Mouse (Mus musculus): Measurements from ENCODE around the gene Ccdc125.

Ccdc125 gene

GRCm38 (mm10) chr13:100669291-100670022, at the start of gene Ccdc125:
Gene Ccdc125, plus strand, starts transcription at chr13:100669717.
- no peak for DNase-seq

- no peak for DNase-seq
Observed at GRCm38 (mm10) chr13:100622241-100622640, 47.3 kb upstream of the Ccdc125 start.

- DNase-seq = no peak
Observed at GRCm38 (mm10) chr13:100634106-100634691, 35.3 kb upstream of the Ccdc125 start.

- DNase-seq = no peak
Observed at GRCm38 (mm10) chr13:100642471-100643209, 26.9 kb upstream of the Ccdc125 start.

- DNase-seq = no peak
Observed at GRCm38 (mm10) chr13:100648223-100648622, 21.3 kb upstream of the Ccdc125 start.

- DNase-seq = peak; percentile 95
Observed at GRCm38 (mm10) chr13:100650550-100651438, 18.7 kb upstream of the Ccdc125 start, which contains the start of the genes Ak6 and Rad17. Gene Ak6, plus strand, starts transcription at chr13:100650979. Gene Rad17, minus strand, starts transcription at chr13:100651051.

GRCm38 (mm10) chr13:100651439-100652186, 17.9 kb upstream of the Ccdc125 start, which contains the start of gene Taf9:
Gene Taf9, plus strand, starts transcription at chr13:100651579.
- DNase-seq = no peak

- no peak for DNase-seq
Observed at GRCm38 (mm10) chr13:100658091-100658490, 11.4 kb upstream of the Ccdc125 start.

GRCm38 (mm10) chr13:100659864-100660456, 9.6 kb upstream of the Ccdc125 start:
- DNase-seq = peak; percentile 16

GRCm38 (mm10) chr13:100670181-100670741, 744 bp downstream of the Ccdc125 start:
- DNase-seq = no peak

- no peak for DNase-seq
Observed at GRCm38 (mm10) chr13:100675936-100676635, 6.6 kb downstream of the Ccdc125 start.

GRCm38 (mm10) chr13:100681615-100682014, 12.1 kb downstream of the Ccdc125 start:
- DNase-seq = no peak

GRCm38 (mm10) chr13:100682837-100683236, 13.3 kb downstream of the Ccdc125 start:
- no peak for DNase-seq

- no peak for DNase-seq
Observed at GRCm38 (mm10) chr13:100684355-100684754, 14.8 kb downstream of the Ccdc125 start.

- DNase-seq = no peak
Observed at GRCm38 (mm10) chr13:100687513-100687912, 18.0 kb downstream of the Ccdc125 start.

- no peak for DNase-seq
Observed at GRCm38 (mm10) chr13:100697541-100697940, 28.0 kb downstream of the Ccdc125 start.

- no peak for DNase-seq
Observed at GRCm38 (mm10) chr13:100698866-100699265, 29.3 kb downstream of the Ccdc125 start.

- no peak for DNase-seq
Observed at GRCm38 (mm10) chr13:100703468-100703867, 34.0 kb downstream of the Ccdc125 start.

- DNase-seq = no peak
Observed at GRCm38 (mm10) chr13:100706206-100706605, 36.7 kb downstream of the Ccdc125 start.

GRCm38 (mm10) chr13:100715467-100715866, 46.0 kb downstream of the Ccdc125 start:
- no peak for DNase-seq

Measured in right cerebral cortex, postnatal 25 days (tissue).